Mouse (Mus musculus) embryonic stem cell, embryonic (primary cell): Measurements from ENCODE around the gene Efhd1.

Source experiments
- CTCF ChIA-PET, 4 experiments: fragments of 300-600 bp in 2 of 4; fragments of 350-600 bp in 2 of 4; sonication (Branson Sonifier 250); formaldehyde crosslinking; loops; one replicate each; lab custom pipeline; 2022; ENCODE audit warnings: inconsistent platforms in 2 of 4; lab: Charles Lee
- POLR2A ChIA-PET, 4 experiments: fragments of 300-600 bp in 2 of 4; fragments of 350-600 bp in 2 of 4; sonication (Branson Sonifier 250); formaldehyde crosslinking; loops; one replicate each; lab custom pipeline; 2022; ENCODE audit warnings: antibody characterized with exemption in 4 of 4, inconsistent platforms in 1 of 4; lab: Charles Lee

The Efhd1 gene

DNA sequence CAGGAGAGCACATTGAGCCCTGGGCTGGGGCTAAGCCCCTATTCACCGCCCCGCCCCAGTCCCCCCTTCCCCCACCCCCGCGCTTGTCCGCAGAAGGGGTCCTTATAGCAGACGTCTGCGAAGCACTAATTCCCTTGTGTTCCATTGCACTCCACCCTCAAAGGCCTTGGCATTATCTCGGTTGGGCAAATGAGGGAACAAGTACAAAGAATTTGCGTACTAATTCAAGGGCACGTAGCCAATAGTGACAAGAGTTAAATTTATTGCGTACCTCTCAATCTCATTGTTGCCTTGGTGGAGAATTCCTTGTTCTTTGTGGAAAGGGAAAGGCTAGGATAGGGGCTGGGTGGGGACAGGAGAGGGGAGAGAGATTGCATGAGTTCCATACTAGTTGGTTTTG, 6.5 kb upstream of the Efhd1 start:
- ChIA-PET CTCF (interaction anchor here in 2 of 4 experiments (0.7 to 1.5 kb wide), 5 partner anchors 9 to 71 kb away, joined by 3 to 4 read pairs (median 3); no protein-coding TSS in a partner anchor), POLR2A (interaction anchor here in 3 of 4 experiments (0.6 to 2.5 kb wide), 9 partner anchors 9 to 148 kb away, joined by 3 to 11 read pairs (median 5); partner anchors contain the start of gene Gigyf2 (in 1 of the 3))

DNA sequence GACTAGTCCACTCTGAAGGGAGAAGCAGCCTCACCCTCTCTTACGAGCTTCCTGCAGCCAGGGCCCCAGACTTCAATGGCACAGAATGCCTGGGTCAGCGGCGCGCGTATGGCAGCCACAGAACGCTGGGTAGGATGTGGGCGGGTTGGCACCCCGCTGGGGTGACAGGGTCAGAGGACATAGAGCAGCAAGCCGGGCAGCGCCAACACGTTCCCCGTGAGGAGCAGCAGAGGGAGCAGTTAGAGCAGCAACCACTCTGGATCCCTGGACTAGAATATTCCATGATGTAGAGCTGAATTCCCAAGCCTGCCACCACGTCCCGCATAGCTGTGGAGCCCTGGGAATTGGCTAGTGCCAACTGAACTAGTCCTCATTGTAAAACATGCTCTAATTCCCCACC, 5.7 kb upstream of the Efhd1 start:
- ChIA-PET CTCF (interaction anchor here in 2 of 4 experiments (0.8 to 1.5 kb wide), 9 partner anchors 8 to 71 kb away, joined by 3 to 5 read pairs (median 3); no protein-coding TSS in a partner anchor), POLR2A (interaction anchor here (0.6 to 2.5 kb wide), 13 partner anchors 8 to 72 kb away, joined by 3 to 11 read pairs (median 5); partner anchors contain the start of gene Gigyf2 (in 2 of the 4))

DNA sequence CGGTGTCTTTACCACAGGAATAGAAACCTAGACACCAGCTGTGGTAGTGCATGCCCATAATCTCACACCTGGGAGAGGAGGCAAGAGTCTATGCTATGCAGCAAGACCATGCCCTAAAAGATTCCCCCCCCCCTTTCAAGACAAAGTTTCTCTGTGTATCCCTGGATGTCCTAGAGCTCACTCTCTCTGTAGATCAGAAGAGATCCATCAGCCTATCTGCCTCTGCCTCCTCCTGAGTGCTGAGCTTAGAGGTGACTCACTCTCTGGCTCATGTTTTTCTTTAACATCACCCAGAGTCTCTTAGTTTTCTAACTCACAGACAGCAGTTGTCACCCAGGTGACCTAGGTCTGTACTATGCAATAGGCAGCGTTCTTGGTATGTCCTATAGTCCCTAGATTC, 4.8 kb upstream of the Efhd1 start:
- ChIA-PET POLR2A (interaction anchor here in 3 of 4 experiments (0.6 to 2.0 kb wide), 10 partner anchors 9 to 176 kb away, joined by 3 to 10 read pairs (median 4); partner anchors contain the start of gene Gigyf2 (in 1 of the 3)), CTCF (interaction anchor here in 3 of 4 experiments (0.6 to 1.5 kb wide), 4 partner anchors 13 to 521 kb away, joined by 3 to 5 read pairs (median 4); no protein-coding TSS in a partner anchor)

DNA sequence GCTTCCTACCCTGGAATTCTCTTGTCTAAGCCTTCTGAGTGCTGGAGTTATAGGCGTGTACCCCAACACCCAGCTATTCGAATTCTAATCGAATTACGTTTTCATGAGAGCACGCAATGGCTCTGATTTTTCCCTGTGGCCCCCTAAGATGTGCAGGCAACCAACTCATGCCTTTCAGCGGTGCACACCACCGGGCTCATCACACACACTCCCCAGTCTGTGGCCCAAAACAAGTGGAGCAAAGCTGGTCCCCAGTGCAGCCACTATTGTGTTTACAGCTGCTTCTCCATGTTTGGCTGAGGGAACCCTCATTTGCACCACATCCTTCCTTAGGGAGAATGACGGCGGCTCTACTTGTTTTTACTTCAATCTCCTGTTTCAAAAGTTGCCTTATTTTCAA, 906 bp upstream of the Efhd1 start:
- POLR2A ChIA-PET, result interaction anchor here in 2 of 4 experiments (0.6 to 6.4 kb wide), 17 partner anchors 9 to 739 kb away, joined by 3 to 35 read pairs (median 4); partner anchors contain the start of gene Gigyf2 (in 1 of the 2)
- CTCF ChIA-PET, result interaction anchor here in 2 of 4 experiments (0.6 to 1.2 kb wide), 3 partner anchors 17 to 58 kb away, joined by 3 to 6 read pairs (median 4); no protein-coding TSS in a partner anchor

DNA sequence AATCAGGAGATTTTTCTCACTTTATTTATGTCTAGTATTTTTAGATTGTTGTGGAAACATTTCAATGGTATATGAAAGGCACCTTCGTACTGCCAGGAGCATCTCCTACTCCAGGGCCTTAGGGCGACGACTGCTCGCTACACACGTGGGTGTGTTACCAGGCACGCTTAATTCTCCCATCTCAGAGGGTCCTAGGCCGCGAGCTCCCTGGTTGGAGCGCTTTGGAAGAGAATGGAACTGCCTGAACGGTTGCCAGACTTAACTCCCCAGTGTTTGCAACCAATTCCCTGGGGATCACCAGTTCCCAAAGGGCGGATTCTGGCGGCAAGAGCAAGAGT, 398 bp upstream of the Efhd1 start:
- ChIA-PET CTCF (interaction anchor here in 3 of 4 experiments (0.6 to 1.7 kb wide), 4 partner anchors 17 to 493 kb away, joined by 3 to 4 read pairs (median 4); no protein-coding TSS in a partner anchor), POLR2A (interaction anchor here in 2 of 4 experiments (0.6 to 6.4 kb wide), 17 partner anchors 9 to 740 kb away, joined by 3 to 35 read pairs (median 4); partner anchors contain the start of gene Gigyf2 (in 1 of the 2))

DNA sequence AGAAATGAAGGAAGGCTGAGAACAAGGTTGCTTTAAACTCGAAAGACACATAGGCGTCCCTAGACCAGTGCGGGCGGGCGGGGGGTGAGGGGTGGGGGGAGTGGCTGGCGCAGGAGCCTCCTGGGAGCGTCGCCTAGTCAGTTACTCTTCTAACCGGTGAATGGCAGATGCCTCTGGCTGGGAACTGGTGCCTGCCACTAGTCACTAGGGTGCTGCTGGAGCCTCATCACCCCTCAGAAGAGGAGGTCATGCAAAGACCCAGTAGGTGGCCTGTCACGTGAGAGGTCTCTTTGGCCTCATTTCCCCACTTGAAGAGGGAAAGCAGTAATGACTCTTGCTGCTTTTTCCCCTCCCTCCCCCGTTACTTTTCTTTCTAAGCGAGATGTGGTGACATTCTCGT, 1.0 kb downstream of the Efhd1 start:
- ChIA-PET POLR2A (interaction anchor here in 3 of 4 experiments (0.6 to 6.4 kb wide), 10 partner anchors 13 to 178 kb away, joined by 3 to 35 read pairs (median 4); partner anchors contain the start of gene Gigyf2 (in 1 of the 3)), CTCF (interaction anchor here in 2 of 4 experiments (1.7 to 2.1 kb wide), 2 partner anchors 19 to 27 kb away, joined by 4 to 7 read pairs; no protein-coding TSS in a partner anchor)

DNA sequence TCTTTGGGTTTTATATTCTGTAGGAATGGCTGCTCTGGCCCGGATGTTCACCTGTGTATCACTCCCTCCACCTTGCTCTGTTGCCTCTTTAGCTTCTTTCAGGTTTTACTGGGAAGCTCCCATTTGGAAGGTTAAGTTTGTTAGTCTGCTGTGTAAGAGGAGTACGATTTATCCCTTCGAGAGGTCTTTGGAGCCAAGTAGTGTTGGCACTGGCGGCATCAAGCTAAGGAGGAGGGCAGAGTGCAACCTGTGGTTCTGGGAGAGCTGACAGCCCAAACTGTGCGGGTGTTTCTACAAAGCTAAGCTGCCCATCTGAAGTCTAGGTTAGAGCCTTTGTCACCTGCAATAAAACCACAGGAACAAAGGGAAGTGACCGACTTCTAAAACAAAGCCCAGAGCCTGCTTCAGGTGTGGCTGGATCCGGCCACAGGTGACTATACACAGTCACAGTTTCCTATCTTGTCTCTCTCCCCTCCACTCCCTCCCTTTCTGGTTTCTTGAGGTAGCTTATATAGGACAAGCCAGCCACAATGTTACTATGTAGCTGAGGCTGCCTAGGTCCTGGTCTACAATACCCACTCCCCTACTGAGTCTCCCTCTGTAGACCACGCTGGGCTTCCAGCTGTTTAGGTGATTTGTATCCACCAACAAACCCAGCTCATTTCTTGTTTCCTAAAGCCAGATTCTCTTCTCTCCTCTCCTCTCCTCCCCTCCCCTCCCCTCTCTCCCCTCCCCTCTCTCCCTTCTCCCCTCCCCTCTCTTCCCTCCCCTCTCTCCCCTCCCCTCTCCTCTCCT, 2.3 kb downstream of the Efhd1 start:
- CTCF ChIA-PET, result interaction anchor here (0.5 to 2.1 kb wide), 12 partner anchors 8 to 1240 kb away, joined by 3 to 11 read pairs (median 4); no protein-coding TSS in a partner anchor
- POLR2A ChIA-PET, result interaction anchor here in 2 of 4 experiments (0.6 to 6.4 kb wide), 11 partner anchors 8 to 242 kb away, joined by 3 to 35 read pairs (median 6); no protein-coding TSS in a partner anchor

DNA sequence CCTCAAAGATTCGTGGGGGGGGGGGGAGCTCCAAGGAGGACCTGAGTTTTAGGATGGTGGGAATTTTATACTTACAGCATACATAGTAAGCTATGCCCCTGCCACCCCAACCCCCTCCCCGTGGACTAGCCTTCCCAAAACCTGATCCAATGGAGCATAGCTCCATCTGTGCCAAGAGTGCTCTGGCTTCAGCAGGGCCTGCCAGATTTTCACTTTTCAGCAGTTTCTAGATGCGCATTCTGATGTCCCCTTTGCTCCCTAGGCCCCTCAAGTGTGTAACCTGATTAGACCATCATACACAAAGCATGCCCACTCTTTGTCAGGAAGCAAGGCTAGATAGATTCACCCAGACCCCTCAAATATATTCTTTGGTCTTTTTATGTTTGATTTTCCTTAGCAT, 6.0 kb downstream of the Efhd1 start:
- ChIA-PET CTCF (interaction anchor here in 2 of 4 experiments (0.6 to 1.1 kb wide), 3 partner anchors 23 to 44 kb away, joined by 3 to 6 read pairs (median 3); no protein-coding TSS in a partner anchor), POLR2A (interaction anchor here in 3 of 4 experiments (0.6 to 2.0 kb wide), 4 partner anchors 8 to 45 kb away, joined by 4 to 11 read pairs (median 4); no protein-coding TSS in a partner anchor)

DNA sequence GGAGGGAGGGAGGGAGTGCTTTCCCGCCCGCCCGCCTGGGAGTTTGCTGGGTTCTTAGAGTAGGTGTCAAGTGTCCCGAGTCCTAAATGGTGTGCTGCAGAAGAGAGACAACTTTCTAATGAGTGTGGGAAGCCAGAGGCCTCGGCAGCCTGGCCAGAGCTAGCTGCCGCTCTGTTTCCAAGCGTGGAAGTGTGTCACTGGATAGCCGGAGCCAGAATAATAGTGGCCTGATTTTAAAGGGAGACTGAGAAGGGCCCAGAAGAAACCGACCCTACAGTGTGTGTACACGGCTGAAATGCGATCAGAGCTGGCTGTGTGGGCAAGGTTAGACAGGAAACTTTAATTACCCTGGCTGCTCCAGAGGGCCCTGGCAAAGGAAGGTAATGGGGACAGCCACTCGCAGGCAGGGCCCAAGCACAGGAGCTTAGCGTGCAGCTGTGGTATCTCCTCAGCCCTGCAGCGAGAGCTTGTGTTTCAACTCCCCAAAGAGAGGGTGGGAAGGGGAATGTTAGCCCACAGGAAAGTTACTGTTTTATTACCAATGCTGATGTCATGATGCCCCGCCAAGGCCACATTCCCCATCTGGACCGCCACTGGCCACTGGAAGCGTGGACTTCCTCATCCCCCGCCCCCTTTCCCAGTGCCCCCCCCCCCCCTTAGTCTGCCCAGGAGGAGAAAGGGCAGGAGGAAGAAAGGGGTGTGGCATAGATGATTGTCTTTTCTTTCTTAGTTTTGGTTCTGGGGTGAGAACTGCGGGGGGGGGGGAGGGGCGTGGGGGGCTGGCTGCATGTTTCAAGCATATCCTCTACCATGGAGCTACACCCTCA, 6.7 kb downstream of the Efhd1 start:
- ChIA-PET POLR2A (interaction anchor here in 3 of 4 experiments (0.6 to 2.2 kb wide), 15 partner anchors 8 to 745 kb away, joined by 3 to 11 read pairs (median 3); partner anchors contain the start of gene Ptma (in 1 of the 3)), CTCF (interaction anchor here in 3 of 4 experiments (0.5 to 1.3 kb wide), 8 partner anchors 10 to 72 kb away, joined by 3 to 8 read pairs (median 3); no protein-coding TSS in a partner anchor)

DNA sequence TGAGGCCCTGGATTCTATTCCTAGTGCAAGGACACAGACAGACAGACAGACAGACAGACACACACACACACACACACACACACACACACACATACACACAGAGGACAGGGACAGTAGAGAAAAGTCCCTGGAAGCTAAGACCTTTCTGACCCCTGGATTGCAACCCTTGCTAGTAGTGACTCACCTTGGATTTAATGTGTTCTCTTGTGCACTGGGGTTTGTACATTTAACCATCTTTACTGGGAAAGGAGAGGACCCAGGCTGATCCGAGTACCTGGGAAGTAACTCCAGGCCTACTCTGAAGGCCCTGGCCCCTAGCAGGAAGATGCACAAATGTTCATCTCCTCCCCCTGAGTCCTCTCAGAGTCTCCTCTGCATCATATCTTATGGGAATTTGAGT, 7.4 kb downstream of the Efhd1 start:
- ChIA-PET POLR2A (interaction anchor here in 3 of 4 experiments (0.6 to 2.2 kb wide), 12 partner anchors 10 to 267 kb away, joined by 3 to 6 read pairs (median 3); partner anchors contain the start of gene Gigyf2 (in 1 of the 3)), CTCF (interaction anchor here in 2 of 4 experiments (0.9 to 1.3 kb wide), 3 partner anchors 11 to 33 kb away, joined by 3 to 4 read pairs (median 3); no protein-coding TSS in a partner anchor)

DNA sequence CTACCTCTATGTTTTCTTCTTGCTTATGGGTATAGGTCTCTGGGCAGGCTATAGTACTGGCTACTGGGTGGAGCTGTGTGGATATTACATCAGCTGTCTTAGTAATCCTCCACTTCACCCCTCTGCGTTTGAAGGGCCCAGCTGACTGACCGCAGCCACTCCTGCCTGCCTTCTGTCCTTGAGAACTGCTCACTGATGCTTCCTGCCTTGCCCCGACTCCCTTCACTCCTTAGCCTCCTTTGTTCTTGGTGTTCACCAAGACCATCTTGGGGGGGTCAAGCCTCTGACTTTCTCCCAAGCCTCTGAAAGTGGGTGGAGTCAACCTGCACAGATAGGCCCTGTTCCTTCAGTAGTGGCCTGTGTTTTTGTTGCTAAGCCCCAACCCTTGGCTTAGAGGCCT, 8.3 kb downstream of the Efhd1 start:
- POLR2A ChIA-PET, result interaction anchor here in 2 of 4 experiments (0.7 to 2.2 kb wide), 6 partner anchors 9 to 54 kb away, joined by 3 to 6 read pairs (median 4); partner anchors contain the start of gene Gigyf2 (in 1 of the 2)
- CTCF ChIA-PET, result interaction anchor here in 1 of 4 experiments (1.3 kb wide), 1 partner anchor 26 kb away, joined by 3 read pairs; no protein-coding TSS in a partner anchor

DNA sequence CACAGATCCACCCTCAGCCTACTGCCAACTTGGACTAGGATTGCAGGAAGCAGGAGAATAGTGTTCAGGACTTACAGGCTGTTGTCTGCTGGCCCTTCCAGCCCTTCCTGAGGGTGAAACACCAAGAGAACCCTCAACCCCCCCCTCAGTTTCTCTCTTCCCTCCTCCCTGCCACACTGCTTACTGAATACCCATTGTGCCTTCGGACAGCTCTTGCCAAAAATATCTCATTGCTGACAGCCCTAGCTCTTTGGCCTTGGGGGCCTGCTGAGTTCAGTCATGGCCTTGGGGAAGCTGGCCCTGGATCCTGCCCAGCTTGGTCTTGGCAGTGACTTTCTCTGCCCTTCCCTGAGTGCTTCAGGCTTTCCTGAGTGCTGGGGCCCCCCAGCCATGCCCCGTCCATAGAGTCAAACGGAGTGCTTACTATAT, 9.4 kb downstream of the Efhd1 start:
- POLR2A ChIA-PET, result interaction anchor here in 1 of 4 experiments (0.6 kb wide), 1 partner anchor 893 kb away, joined by 4 read pairs; no protein-coding TSS in a partner anchor

DNA sequence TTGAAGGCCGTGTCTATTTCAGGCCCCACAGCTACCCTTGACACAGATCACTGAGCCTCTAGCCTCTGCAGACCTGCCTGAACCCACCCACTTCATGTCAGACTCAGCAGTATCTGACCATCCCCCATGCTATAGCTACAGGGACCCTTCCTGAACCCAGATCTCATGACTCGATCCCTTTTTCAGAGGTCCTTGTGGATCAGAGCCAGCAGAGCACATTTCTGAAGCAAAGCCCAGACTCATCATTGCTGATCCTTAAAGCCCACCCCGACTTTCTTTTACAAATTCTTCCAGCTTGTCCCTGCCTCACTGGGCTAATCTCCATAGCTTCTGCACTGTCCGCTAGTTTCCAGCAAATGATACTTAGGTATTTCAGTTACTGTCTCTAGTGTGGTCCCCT, 10.0 kb downstream of the Efhd1 start:
- POLR2A ChIA-PET, result interaction anchor here in 1 of 4 experiments (0.6 kb wide), 1 partner anchor 894 kb away, joined by 4 read pairs; no protein-coding TSS in a partner anchor
- CTCF ChIA-PET, result interaction anchor here in 1 of 4 experiments (0.6 to 1.5 kb wide), 3 partner anchors 18 to 770 kb away, joined by 3 to 5 read pairs (median 4); no protein-coding TSS in a partner anchor

More for the DNA sequence above, 9.4 kb downstream of the Efhd1 start:
- CTCF ChIA-PET, result interaction anchor here in 1 of 4 experiments (0.6 to 1.5 kb wide), 2 partner anchors 19 to 770 kb away, joined by 4 to 5 read pairs; no protein-coding TSS in a partner anchor

DNA sequence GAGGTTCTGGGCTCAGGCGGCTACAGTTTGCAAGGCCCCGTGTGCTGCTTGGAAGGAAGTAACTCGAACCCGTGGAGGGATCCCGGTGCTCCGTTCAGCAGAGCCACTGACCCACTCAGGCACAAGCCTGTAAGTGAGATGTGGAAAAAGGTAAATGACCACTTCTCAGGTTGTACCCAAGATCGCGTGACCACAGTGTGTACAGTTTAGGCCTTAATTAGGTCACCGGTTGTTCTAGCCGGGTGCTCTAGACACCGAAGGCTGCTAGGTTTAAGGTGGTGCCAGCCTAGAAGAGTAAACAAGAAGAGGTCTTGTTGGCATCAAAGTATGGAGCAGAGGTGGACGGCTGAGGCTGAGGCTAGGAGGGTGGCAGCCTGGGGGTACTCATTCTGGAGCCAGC, 11.0 kb downstream of the Efhd1 start:
- ChIA-PET POLR2A (interaction anchor here in 1 of 4 experiments (0.6 to 2.1 kb wide), 3 partner anchors 12 to 49 kb away, joined by 3 to 6 read pairs (median 4); partner anchors contain the start of gene Efhd1), CTCF (interaction anchor here in 1 of 4 experiments (1.2 kb wide), 1 partner anchor 29 kb away, joined by 3 read pairs; no protein-coding TSS in a partner anchor)

DNA sequence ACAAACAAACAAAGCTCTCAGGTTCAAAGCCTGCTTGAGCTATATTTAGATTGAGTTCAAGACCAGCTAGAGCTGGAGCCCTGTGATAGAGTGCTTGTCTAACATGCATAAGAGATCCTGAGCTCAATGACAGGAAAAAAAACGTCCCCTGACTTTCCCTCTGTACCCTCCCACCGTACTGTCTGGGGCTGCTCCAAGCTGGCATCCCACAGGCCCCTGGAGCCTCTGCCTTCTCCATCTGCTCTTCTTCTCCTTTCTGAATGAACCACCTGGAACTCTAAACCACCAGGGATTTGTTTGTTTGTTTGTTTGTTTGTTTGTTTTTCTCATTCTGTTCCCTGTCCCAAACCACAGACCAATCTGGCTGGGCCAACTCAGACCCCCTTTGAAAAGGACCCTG, 11.9 kb downstream of the Efhd1 start:
- CTCF ChIA-PET, result interaction anchor here in 2 of 4 experiments (0.6 to 1.2 kb wide), 2 partner anchors 15 to 30 kb away, joined by 3 read pairs; no protein-coding TSS in a partner anchor
- POLR2A ChIA-PET, result interaction anchor here in 1 of 4 experiments (0.9 to 2.1 kb wide), 2 partner anchors 13 to 45 kb away, joined by 3 to 6 read pairs; partner anchors contain the start of gene Efhd1

DNA sequence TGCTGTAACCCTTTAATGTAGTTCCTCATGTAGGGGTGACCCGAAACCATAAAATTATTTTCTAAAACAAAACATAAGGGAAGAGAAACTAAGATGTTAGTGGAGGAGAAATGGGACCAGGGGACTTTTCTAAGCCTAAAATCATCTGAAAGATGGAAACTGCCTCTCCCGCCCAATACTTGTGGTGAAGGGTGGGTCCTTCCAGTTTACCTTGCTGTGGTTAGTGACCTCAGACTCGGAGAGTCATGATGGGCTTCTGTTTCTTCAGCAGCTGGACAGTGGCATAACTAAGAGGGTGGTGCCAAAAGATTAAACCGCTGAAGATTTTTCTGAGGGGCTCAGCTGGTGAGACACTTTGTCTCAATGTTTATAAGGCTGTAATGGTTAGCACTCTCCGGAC, 16.1 kb downstream of the Efhd1 start:
- ChIA-PET POLR2A (interaction anchor here in 2 of 4 experiments (0.6 to 2.0 kb wide), 7 partner anchors 9 to 51 kb away, joined by 3 to 7 read pairs (median 4); partner anchors contain the start of genes Efhd1 (in 1 of the 2) and Gigyf2 (in 1 of the 2)), CTCF (interaction anchor here in 2 of 4 experiments (1.2 to 3.3 kb wide), 2 partner anchors 11 to 34 kb away, joined by 4 to 21 read pairs; no protein-coding TSS in a partner anchor)
